Mouse (Mus musculus) liver, embryonic 11.5 days (tissue): Measurements from ENCODE around the gene Got1. TPM values are rescaled to one million over a fixed set of nuclear protein-coding genes. Genes with fewer than 3 reads are reported as not detected.

ENCODE experiments used
- ATAC-seq: fragments of 200-750 bp; cut with Nextera tagmentation; replicated peaks from 2 replicates; pipeline ENCODE4 v1.8.0; 2017; ENCODE audit warnings: moderate number of reproducible peaks, mild to moderate bottlenecking, moderate TSS enrichment, moderate library complexity; ENCODE audit not compliant: low FRiP score
- DNase-seq: peaks from one replicate; pipeline ENCODE4 v3.0.0-alpha.2; 2017; ENCODE audit warnings: low spot score
- H3K27ac ChIP-seq: fragments of 300-500 bp; sonication (generic); 2 replicates; pipeline ENCODE4 v1.5.1; 2014; ENCODE audit warnings: mild to moderate bottlenecking, low read depth, low read length, control low read depth
- H3K27me3 ChIP-seq: fragments of 300-500 bp; sonication (generic); replicated peaks from 2 replicates; pipeline ENCODE4 v1.6.1; 2014; ENCODE audit warnings: low read length, mixed read lengths; ENCODE audit not compliant: control insufficient read depth, insufficient read depth
- H3K36me3 ChIP-seq: fragments of 300-500 bp; sonication (generic); 2 replicates; pipeline ENCODE4 v1.6.1; 2014; ENCODE audit warnings: mild to moderate bottlenecking, low read length, moderate library complexity, mixed read lengths; ENCODE audit not compliant: control insufficient read depth, insufficient read depth
- H3K4me1 ChIP-seq: fragments of 300-500 bp; sonication (generic); replicated peaks from 2 replicates; pipeline ENCODE4 v1.6.1; 2014; ENCODE audit warnings: low read length, mixed read lengths; ENCODE audit not compliant: control insufficient read depth, insufficient read depth
- H3K4me2 ChIP-seq: fragments of 300-500 bp; sonication (generic); 2 replicates; pipeline ENCODE4 v1.6.1; 2014; ENCODE audit warnings: mild to moderate bottlenecking, control low read depth, moderate library complexity
- H3K4me3 ChIP-seq: fragments of 300-500 bp; sonication (generic); 2 replicates; pipeline ENCODE4 v1.5.1; 2014; ENCODE audit warnings: low read depth, low read length, control low read depth
- H3K9ac ChIP-seq: fragments of 300-500 bp; sonication (generic); 2 replicates; pipeline ENCODE4 v1.6.1; 2014; ENCODE audit warnings: low read depth, low read length, control low read depth
- H3K9me3 ChIP-seq: fragments of 300-500 bp; sonication (generic); 2 replicates; pipeline ENCODE4 v1.6.1; 2016; ENCODE audit warnings: low read length, inconsistent platforms, mixed read lengths; ENCODE audit not compliant: control insufficient read depth
- WGBS: fragments of 180-500 bp; shearing (Covaris S2); extraction: QIAGEN DNeasy Blood & Tissue Kit; methylation state at CpG from one replicate; pipeline ENCODE4 v1.1.7; 2014; 5-methylcytosine and 5-hydroxymethylcytosine counted together
- polyA plus RNA-seq: library from polyadenylated mRNA; unstranded; fragments of >200 nt; fragmentation: Nextera tagmentation; extraction: Ambion mirVana; gene quantifications from 2 replicates; pipeline ENCODE4 v1.2.1, GENCODE M21; 2014

The Got1 gene
- polyA plus RNA-seq, 1 experiment from 2014 or later, result 33.7 TPM

GRCm38 (mm10) chr19:43480512-43480911 is 43.9 kb downstream of the Got1 start:
- H3K4me1 ChIP-seq, result no peaks in the 10 kb centered on the region
- no peak overlapping the region for H3K9ac ChIP-seq
- no peak overlapping the region for H3K27ac ChIP-seq
- H3K4me3 ChIP-seq, result no peak overlapping the region
- no peaks in the 10 kb centered on the region for H3K27me3 ChIP-seq
- ATAC-seq, result no peak
- H3K9me3 ChIP-seq, result no peaks in the 10 kb centered on the region
- H3K4me2 ChIP-seq, result no peak overlapping the region
- no peak for DNase-seq
- no peaks in the 10 kb centered on the region for H3K36me3 ChIP-seq
- WGBS, result 62% methylated on average over 9 of the region's 9 CpGs

DNA sequence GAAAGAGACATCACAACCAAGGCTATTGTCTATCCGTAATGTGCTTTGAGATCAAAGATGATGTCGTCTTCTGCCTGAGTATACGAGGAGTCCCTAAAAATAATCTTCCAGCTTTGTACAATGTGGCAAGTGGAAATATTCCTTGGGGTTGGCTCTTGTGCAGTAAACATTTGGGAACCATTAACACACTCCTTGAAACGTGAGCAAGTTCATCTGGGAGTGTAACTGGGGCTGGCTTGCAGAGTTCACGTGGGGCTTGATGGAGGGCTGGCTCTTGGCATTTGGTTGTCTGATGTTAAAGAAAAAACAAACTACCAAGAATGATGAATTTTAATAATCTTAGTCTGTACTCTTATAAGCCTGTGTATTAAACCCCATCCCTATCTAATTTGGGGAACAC is 45.0 kb downstream of the Got1 start:
- Histone ChIP-seq H3K27me3 (no peaks in the 10 kb centered on the region), H3K9me3 (no peaks in the 10 kb centered on the region), H3K9ac (no peak overlapping the region), H3K4me1 (no peaks in the 10 kb centered on the region), H3K4me3 (no peak overlapping the region), H3K36me3 (no peaks in the 10 kb centered on the region), H3K4me2 (no peak overlapping the region), H3K27ac (no peak overlapping the region)
- DNase-seq (no peak), ATAC-seq (no peak)
- 84% methylated on average over 5 of the region's 5 CpGs for WGBS

DNA sequence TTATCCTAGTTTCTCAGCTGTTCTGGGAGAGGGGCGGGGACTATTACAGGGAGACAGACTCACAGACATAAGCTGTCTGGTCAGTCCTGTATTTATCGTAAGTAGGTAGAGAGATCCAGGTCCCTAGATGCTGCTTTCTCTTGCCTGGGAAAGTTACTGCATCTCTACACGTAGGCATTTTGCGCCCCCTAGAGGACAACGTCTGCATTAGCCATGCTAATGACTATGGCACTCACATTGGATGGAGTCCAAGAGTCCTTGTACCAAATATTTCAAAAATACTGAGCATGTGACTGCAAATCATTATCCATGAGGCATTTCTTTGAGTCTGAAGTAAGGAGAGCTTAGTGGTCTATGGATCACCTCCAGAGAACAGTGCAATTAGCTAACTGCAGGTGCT is 45.5 kb downstream of the Got1 start:
- no peaks in the 10 kb centered on the region for H3K36me3 ChIP-seq
- H3K4me3 ChIP-seq, result no peak overlapping the region
- WGBS, result 15% methylated on average over 5 of the region's 5 CpGs
- H3K9me3 ChIP-seq, result no peaks in the 10 kb centered on the region
- ATAC-seq (no peak), DNase-seq (no peak)
- H3K9ac ChIP-seq, result no peak overlapping the region
- H3K27me3 ChIP-seq, result no peaks in the 10 kb centered on the region
- H3K27ac ChIP-seq, result no peak overlapping the region
- no peaks in the 10 kb centered on the region for H3K4me1 ChIP-seq
- H3K4me2 ChIP-seq, result no peak overlapping the region

GRCm38 (mm10) chr19:43477436-43477835 is 47.0 kb downstream of the Got1 start:
- Histone ChIP-seq H3K27ac (no peak overlapping the region), H3K9me3 (no peaks in the 10 kb centered on the region), H3K27me3 (no peaks in the 10 kb centered on the region), H3K9ac (no peak overlapping the region), H3K4me3 (no peak overlapping the region), H3K4me2 (no peak overlapping the region), H3K36me3 (no peaks in the 10 kb centered on the region), H3K4me1 (no peaks in the 10 kb centered on the region)
- ATAC-seq, result no peak
- WGBS, result 80% methylated on average over 5 of the region's 5 CpGs
- no peak for DNase-seq

DNA sequence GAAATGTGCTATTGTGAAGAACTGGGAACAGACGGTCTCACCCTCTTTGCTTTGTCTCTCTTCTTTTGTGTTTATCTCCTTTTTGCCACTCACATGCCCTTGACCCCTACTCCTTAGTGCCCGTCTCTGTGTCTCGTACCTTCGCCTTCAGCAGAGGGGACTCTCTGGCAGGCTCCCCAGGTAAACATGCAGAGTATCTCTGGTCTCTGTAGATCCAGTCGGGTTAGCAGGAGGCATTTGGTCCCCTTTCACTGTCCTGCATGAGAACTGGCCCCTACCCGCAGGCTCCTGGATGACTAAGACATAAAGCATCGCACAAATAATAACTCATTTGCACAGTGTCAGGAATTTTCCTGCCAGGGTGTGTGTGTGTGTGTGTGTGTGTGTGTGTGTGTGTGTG is 48.3 kb downstream of the Got1 start:
- DNase-seq, result no peak
- Histone ChIP-seq H3K4me1 (no peaks in the 10 kb centered on the region), H3K4me2 (no peak overlapping the region), H3K36me3 (no peaks in the 10 kb centered on the region), H3K27ac (no peak overlapping the region), H3K27me3 (no peaks in the 10 kb centered on the region), H3K9me3 (no peaks in the 10 kb centered on the region), H3K9ac (no peak overlapping the region), H3K4me3 (no peak overlapping the region)
- 67% methylated on average over 7 of the region's 7 CpGs for WGBS
- no peak for ATAC-seq

DNA sequence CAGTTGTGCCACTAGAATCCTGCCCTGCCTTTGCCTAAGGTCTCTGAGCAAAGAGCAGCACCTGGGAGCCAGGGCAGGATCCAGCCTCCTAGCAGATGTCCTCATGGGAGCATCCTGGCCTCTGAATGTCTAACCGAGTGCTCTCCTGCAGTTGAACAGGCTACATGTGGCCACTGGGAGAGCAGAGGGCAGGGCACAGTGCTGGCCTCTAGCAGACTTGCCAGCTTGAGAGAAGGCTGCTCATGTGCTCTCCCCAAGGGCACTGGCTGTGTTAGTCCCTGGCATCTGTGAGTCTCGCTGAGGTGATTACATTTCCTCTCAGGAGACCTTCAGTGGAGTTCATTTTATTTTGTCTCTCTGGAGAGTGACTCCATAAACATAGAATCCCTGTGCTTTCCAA is 48.8 kb downstream of the Got1 start:
- ATAC-seq, result no peak
- Histone ChIP-seq H3K27ac (no peak overlapping the region), H3K27me3 (no peaks in the 10 kb centered on the region), H3K4me1 (no peaks in the 10 kb centered on the region), H3K4me3 (no peak overlapping the region), H3K4me2 (no peak overlapping the region), H3K9ac (no peak overlapping the region), H3K36me3 (no peaks in the 10 kb centered on the region), H3K9me3 (no peaks in the 10 kb centered on the region)
- WGBS, result 48% methylated on average over 2 of the region's 2 CpGs
- DNase-seq, result no peak

DNA sequence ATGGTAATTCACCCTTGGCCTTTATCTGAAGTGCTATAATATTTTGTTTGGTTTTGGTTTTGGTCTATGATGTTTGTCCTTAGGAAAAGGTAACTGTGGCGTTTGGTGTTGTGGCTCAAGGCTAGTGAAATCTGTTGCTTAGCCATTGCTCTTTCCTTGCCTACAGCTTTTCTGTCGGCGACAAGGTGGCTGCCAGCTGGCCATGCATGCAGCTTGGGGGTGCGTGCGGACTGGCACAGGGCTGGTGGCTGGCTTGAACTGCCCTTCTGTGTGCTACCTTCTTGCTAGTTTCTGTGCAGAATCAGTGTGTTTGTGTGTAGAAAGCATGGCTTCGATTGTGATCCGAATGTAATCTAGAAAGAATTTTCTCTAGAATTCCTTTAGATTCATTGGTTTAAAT is 51.6 kb downstream of the Got1 start:
- no peaks in the 10 kb centered on the region for H3K4me1 ChIP-seq
- WGBS, result 85% methylated on average over 7 of the region's 7 CpGs
- H3K9me3 ChIP-seq, result no peaks in the 10 kb centered on the region
- no peak overlapping the region for H3K9ac ChIP-seq
- H3K36me3 ChIP-seq, result no peaks in the 10 kb centered on the region
- ATAC-seq (no peak), DNase-seq (no peak)
- H3K4me2 ChIP-seq, result no peak overlapping the region
- H3K27me3 ChIP-seq, result no peaks in the 10 kb centered on the region
- H3K27ac ChIP-seq, result no peak overlapping the region
- no peak overlapping the region for H3K4me3 ChIP-seq

GRCm38 (mm10) chr19:43472331-43472730 is 52.1 kb downstream of the Got1 start:
- Histone ChIP-seq H3K27me3 (no peaks in the 10 kb centered on the region), H3K4me2 (no peak overlapping the region), H3K9ac (no peak overlapping the region), H3K27ac (no peak overlapping the region), H3K9me3 (no peaks in the 10 kb centered on the region), H3K36me3 (no peaks in the 10 kb centered on the region), H3K4me1 (no peaks in the 10 kb centered on the region), H3K4me3 (no peak overlapping the region)
- WGBS, result 81% methylated on average over 8 of the region's 8 CpGs
- DNase-seq, result no peak
- no peak for ATAC-seq

- DNase-seq (no peak), ATAC-seq (no peak)
- H3K27ac ChIP-seq, result no peak overlapping the region
- H3K4me3 ChIP-seq, result no peak overlapping the region
- H3K4me2 ChIP-seq, result no peak overlapping the region
- no peaks in the 10 kb centered on the region for H3K4me1 ChIP-seq
- H3K36me3 ChIP-seq, result no peaks in the 10 kb centered on the region
- no peak overlapping the region for H3K9ac ChIP-seq
- H3K27me3 ChIP-seq, result no peaks in the 10 kb centered on the region
- WGBS, result 65% methylated on average over 7 of the region's 7 CpGs
- no peaks in the 10 kb centered on the region for H3K9me3 ChIP-seq
Measured at GRCm38 (mm10) chr19:43469333-43469732, 55.1 kb downstream of the Got1 start.
